Mouse (Mus musculus) heart, postnatal 4 days (tissue): ENCODE results near the gene Rerg. TPM values are rescaled to one million over a fixed set of nuclear protein-coding genes. Genes with fewer than 3 reads are reported as not detected.

Source experiments
- DNase-seq: peaks from one replicate; pipeline ENCODE4 v3.0.0; 2021
- total RNA-seq, 2 experiments: library from RNA; stranded (reverse); gene quantifications; 2 replicates each; pipeline ENCODE4 v1.2.3; 2021

The Rerg gene
- total RNA-seq, 2 experiments from 2014 or later: 7.0 to 9.1 TPM

DNA sequence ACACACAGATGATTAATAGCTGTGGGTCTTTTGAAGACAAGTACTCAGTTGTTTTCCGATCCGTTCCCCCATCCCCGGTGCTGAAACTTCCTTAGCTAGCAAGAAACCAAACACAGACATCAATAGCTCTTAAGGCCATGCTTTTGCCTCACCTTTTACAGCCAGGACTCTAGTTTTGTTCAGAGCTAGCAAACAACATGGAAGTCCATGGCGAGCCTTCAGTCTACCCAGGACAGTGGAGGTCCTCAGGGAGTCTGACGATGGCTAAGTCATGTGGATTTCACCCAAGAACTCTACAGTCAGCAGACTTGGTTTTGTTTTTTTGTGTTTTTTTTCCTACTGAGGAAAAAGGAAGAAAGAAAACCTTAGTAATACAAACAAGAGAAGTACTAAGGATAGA lies 43.4 kb downstream of the Rerg start:
- no peak for DNase-seq

DNA sequence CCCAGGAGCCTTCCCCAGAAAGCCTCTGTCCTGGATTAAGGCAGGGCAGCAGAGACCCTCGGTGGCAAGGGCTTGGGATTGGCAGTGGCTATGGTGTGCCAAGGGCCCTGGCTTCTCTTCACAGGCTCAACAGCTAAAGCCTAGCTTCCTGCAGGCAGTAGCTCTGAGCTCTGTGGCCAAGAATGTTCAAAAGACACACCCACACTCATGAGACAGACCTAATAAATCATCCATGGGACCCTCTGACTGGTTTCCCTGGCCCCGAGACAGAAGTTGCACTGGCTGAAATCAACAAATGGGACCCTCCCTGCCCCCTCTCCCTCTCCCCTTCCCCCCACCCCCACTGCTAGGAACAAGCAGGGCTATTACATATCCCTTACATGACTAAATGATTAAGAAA lies 44.1 kb downstream of the Rerg start:
- DNase-seq: no peak

DNA sequence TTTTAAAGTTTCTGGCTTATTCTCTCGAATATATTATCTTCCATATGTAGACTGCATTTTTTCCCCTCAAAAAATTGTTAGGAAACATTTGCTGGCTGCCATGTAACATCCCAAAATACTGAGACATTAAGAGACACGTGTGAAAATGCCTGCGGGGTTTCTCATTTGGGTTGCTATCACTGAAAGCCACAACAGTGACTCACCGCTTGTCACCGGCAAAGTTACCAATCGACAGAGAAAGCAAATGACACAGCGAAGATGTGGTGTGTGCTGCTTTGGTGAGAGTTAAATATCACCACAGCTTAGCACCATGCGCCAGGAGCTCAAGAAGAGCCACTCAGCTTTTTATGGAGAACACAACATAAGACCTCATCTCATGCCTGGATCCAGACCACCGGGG lies 44.9 kb downstream of the Rerg start:
- no peak for DNase-seq

DNA sequence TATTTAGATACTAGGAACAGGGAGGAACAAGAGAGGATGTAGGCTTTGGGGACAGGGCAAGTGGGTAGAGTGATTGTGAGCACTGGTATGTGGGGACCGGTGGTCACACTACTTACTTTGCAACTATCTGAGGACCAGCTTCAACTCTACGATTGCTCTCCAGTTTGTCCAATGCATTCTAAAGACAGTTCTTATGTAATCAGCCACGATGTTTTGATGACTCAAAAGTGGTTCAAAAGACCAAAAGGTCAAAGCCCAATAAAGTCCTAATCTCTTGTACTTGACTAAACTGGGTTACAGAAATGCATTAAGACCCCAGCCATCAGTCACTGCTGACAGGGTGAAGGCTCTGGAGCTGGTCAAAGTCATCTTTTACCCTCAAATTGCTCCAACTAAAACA lies 45.3 kb downstream of the Rerg start:
- no peak for DNase-seq

DNA sequence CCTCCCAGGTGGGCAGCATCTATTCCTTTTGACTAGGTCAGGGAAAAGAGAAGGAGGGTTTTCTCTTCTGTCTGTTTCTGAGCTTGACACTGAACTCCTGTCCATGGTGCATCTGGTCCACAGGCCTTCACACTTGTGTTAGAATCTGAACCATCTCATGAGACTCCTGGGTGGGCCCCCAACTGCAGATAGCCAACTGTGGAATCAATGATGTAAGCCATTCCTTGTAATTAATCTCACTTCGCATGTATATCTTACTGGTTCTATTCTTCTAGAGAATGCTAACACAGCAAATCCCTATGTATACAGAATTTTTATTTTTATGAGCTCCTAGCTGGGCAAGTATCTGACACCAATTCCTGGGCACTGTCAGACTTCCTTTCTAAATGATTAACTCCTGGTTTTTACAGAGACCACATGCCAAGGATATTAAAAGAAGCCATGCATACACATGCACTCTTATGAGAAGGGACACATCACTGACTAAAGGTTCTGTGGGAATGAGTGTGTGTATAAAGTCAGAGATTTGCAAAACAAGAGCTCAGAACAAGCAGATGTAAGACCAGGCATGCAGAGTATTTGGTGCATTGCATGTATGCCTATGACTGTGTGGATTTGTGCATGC lies 53.3 kb downstream of the Rerg start:
- DNase-seq: no peak

DNA sequence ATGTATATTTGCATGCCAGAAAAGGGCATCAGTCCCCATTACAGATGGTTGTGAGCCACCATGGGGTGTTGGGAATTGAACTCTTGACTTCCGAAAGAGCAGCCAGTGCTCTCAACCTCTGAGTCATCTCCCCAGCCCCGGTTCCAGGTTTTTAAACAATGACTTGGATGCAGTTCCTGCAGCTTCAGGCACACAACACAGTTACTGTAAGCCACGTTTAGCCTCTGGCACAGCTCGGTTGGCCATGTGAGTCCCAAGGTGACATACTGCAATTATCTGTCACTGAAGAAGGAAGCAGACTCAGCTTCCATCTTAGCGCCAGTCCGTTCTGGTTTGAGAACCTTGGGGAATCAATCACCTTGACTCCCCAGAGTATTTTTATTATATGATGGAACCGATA lies 55.4 kb downstream of the Rerg start:
- DNase-seq: no peak

DNA sequence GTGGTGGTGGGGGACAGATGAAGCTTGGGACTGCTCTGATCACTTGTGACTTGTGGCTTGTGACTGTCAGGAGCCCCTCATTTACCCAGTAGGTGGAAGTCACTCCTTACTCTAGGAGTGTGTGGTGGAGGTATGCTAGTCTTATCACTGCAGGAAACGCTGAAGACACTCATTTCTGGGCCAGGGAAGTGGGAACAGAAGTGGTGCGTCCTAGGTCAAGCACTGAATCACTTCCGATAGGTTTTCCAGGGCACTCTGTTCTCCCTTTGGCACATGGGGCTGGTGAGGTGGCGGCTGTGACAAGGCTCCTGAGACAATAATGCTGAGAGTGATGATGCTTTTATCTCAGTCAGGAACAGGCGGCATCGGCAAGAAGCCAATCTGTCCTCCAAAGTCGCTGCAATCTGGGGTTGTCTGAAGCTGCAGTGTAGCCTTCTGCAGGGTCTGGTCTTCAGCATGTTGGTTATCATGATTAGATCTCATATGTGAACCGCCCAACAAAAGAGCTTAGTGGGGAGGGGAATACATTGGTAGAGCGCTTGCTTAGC lies 59.0 kb downstream of the Rerg start:
- DNase-seq: peak; percentile 10

DNA sequence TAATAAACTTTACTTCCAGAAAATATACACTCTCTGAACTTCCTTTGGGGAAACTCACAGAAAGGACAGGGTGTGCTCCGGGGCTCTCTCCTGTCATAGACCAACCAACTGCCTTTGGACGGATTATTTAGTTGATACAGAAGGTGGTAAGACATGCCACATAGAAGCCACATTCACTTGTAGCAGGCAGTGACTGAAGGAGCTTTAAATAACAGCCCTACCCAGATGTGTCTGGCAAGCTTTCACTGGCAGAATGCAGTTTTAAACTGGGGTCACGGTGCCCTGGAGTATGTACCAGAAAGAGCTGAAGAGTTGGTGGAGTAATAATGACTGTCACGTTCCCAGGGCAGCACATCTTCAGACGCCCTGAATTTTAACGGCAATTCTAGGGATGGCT lies 59.5 kb downstream of the Rerg start:
- peak; percentile 18 for DNase-seq

DNA sequence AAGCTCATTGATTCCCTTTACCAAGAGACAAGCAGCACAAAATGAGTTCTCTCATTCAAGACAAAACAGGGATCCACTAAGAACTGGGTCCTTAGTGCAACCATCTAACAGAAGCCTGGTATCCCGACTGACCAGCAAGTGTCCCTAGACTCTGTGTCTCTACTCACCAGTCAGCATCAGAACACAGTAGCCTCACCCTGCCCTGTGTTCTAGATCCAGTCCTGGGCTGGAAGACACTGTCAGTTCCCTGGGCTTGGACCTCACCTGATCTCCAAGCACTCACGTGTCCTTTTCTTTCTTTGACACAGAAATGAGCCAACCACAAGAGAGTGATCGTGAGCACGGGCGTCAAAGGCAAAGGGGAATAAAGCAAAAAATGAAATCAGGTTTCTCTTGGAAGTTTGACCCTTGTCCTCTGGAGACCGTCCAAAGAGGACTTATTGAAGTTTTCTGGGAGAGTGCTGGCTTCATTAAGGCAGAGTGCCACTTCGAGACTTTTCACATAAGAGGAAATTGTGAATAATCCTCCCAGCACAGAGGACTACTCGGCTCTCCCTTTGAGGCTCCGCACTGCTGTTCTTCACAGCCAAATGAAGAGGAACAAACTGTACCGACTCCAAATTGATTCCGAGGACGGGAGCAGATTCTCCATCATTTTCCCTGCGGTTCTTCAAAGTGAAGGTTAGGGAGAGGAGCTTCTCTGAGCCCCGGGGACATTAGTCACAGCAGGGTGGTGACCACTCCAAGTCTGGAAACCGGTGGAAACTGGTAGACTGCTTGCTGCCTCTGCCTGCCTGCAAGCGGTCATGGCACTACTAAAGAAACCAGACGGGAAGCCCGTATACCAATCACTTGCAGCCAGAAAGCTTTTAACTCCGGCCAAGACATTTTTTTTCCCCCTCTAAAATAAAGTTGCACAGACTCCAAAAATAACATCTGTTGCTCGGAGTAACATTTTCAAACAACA lies 60.2 kb downstream of the Rerg start:
- peak; percentile 15 for DNase-seq

DNA sequence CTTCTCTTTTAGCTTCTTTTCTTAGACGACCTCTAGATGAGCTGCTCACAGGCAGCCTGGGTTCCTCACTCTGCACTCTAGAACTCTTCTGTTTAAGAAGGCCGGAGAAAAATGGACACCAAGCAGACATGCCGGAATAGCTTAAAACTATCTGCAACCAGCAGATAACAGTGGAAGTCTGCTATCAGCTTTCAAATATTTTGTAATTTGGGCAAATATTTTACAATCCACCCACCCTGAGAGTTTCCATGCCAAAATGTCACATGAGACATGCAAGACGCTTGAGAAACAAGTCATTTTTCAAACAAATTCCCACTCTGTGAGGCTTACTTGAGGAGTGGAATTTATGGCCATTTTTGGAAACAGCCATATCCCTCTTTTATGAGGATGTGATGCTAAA lies 65.0 kb downstream of the Rerg start:
- no peak for DNase-seq

DNA sequence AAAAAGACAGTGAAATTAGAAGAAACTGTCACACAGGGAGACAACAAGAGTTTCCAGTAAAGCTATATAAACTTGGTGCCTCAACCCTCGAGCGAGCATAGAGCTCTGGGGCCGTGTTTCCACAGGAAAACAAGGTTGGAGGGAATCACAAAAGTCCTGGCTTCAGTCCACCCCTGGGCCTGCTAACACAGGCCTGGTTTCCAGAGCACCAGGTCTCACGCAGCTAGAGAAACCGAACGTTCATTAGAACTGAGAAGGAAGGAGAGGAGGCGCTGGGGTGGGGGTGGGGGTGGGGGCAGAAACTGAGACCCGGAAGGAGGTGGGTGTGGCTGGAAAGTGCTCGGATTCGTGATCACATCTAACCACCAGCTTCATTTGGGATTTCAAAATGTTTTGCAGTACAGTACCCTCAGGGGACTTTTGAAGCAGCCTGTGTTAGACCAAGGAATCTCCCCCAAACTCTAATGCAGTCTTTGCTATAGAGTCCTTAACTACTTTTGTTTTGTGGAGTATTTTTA lies 67.6 kb downstream of the Rerg start:
- DNase-seq: no peak

DNA sequence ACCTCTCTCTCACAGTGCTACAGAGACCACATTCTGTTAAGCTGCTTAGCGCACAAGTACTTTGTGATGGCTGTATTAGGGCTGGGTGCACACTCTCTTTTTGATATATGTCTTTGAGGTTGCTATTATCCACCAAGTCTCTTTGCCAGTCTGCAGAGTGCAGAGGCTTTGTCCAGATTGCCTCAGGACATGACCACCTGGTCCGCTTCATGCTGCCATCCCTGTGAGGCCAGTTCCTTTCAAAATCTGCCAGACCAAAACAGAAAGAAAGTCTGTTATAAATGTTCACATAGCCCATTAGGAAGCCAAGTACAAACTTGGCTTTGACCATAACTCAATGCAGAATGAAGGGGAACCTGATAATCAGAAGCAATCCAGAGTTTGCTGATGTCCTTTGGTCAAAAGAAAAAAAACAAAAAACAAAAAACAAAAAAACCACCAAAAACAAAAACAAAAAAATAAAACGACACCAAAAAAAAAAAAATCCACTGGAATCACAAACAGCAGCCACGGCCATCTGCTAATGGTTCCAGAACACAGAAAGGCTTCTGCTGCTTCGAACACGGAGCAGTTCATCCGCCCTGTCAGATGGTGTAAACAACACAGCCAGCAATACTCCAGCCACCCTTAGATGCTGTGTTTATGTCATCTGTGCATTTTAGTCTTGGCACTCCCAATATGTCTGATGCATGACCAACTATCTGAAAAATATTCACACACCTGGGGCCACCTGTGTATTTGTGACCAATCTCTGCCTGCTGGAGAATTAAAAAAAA lies 68.2 kb downstream of the Rerg start:
- DNase-seq: no peak

DNA sequence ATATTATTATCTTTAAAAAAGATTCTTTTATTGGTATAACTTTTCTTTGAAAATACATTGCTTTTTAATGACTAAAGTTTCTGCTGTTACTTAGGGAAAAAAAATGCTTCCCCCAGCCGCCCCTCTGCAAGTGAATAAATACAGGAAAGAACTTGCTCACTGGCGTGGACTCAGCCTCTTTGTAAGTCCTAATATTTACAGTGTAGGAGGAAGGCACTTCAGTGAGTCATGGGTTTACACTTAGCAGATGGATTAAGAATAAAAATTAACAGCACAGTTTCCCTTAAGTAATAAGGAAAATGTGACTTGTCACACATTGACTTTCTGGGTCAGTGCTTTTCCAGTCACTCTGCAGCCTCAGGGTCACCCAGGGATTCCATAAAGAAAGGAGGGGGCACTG lies 70.0 kb downstream of the Rerg start:
- no peak for DNase-seq

DNA sequence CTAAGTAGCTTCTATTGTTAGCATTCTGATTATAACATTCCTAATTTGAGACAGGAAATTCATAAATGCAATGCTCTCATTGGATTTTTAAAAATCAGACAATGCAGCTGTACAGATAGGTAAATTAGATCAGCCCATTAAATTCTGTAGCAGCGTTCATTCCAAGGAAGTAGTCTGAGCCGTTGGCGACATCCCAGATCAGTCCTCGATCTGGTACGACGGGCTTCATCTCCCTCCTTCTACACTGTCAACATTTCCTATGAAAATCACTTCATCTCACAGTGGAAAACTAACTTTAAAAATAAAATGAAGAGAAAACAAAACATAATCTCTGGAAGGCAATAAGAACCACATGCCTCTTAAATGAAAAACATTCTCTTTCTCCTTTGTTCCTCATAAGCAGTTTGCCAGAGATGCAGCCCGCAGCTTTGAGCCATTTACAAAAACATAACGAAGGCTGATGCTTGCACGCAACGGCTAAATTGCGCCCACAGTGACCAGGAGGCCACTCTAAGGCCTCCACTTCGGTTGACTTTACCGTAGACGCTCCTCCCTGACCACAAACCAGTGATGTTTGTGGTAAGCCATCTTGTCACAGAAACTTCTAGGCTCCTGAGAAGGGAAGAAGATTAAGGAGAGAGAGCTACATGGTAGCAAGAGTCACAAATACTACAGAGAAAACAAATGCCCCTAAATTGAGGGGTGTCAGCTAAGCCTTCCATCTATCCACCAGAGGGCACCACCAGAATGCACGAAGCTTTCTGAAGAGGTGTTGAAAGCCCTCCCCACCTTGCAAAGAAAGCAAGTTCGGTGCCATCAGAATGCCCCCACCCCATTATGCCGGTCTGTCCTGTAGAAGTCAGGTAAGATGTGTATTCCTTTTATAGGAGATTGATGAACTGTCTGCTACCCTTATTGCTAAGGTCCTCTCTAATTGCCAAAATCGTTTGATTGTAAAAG lies 71.8 kb downstream of the Rerg start:
- peak; percentile 62 for DNase-seq

DNA sequence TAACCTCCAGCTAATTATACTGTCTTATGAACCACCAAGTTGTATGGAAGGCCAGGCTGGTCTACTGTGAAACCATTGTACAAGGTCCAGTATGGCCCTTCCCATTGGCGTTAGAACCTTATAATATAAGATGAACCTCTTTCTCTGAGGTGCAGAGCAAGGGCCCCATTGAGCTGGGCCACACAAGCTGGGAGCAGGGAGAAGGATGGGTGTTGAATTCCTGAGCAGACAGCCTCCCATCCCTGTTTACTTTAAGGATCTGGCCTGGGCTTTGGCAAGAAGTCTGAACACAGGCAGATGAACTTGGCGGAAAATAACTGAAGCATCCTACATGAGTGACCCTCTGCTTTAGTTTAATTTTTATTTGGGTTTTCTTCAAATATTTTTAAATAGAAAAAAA lies 75.8 kb downstream of the Rerg start:
- DNase-seq: no peak

DNA sequence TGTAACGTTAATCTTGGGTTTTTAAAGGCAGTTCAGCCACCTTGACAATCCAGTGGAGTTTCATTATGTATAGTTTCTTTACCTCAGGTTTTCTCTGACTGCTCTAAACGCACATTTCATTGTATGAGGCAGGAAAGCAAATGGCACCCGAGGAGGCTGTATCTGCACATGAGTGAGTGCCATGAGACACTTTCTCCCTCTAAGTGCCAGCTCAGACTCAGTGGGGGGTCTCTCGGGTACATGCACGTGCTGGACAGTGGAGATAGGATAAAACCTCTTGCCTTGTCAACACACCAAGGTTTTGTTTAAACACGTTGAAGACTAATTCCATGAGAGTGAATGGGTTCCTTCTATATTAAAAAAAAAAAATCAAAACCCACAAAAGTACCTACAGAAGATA lies 81.8 kb downstream of the Rerg start:
- DNase-seq: no peak

DNA sequence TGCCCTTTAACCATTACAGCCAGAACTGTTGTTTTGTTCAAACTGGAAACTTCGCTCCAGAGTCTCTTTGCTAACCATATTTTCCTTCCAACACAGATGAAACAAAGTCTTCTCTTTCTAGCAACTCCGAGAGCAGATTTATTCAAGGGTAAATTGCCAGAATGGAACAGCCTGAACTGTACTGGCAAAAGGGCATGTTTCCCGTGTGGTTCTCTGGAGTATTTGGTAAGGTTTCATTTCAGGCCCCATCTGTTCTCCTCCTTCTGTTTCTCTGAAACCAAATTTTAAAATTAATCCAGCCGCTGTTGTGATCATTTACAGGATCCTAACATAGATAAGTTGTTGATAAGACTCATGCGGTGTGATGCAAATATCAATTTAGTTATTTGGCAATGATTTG lies 82.3 kb downstream of the Rerg start:
- DNase-seq: no peak

DNA sequence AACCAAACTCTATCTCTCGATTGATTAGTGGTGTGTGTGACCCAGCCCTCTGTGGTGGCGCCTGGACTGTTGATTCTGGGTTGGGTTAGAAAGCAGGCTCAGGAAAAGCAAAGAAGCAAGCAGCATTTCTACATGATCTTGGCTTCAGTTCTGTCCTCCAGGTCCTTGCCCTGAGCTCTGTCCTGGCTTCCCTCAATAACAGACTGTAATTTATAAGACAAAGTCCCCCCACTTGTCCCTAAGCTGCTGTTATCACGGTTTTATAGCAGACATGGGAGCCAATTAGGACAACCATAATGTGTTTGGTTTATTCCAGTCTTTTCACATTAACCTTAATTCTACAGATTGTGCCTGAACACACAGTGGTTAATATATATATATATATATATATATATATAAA lies 82.8 kb downstream of the Rerg start:
- DNase-seq: no peak

DNA sequence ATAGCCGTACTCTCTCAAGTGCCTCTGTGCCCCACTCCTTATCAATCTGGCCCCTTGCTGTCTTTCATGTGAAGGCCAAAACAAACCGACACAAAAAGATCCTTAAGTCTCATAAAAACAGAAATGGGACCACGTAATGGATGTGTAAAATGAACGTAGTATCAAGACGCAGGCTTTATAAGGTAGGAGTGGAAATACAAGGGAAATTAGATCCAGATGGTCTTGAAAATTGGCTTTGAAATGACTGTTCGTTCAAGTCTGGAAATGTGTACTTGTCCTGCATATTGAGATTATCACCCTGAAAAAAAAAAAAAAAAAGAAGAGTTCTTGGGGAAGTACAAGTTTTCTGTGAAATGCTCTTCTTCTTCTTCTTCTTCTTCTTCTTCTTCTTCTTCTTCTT lies 90.6 kb downstream of the Rerg start:
- no peak for DNase-seq

DNA sequence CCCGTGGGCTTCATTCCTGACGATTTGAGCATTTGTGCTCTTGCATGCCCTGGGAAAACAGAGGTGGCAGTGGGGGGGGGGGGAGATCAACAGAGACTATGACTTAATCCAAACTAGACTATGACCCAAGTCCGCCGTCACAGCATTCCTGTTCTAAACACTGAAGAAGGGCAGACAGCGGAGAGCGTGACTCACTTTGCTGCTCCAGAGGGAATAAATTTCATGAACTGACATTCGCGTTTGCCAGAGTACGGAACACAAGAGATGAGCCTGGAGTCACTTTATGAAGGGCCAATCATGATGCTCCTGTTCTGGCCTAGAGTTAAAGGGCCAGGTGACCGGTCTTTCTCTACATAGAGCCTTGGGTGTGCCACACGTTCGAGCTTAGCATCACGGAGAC lies 93.6 kb downstream of the Rerg start:
- peak; percentile 14 for DNase-seq

DNA sequence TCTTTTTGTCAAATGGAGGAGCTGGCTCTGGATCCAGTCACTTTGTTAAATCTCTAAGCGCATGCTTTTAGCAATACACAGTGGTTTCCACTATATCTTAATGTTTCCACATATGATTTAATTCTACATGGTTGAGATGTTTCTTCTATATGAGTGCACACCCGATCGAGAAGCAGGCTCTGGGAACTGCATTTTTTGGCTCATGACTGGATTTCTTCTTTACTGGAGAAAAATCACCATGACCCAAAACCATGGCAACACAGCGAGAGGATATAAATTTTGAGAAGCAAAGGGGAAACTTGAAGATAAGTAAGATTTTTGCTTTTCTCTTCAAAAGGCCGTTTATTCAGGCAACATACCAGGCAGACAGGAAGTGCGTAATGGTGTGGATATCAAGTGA lies 94.1 kb downstream of the Rerg start:
- no peak for DNase-seq

DNA sequence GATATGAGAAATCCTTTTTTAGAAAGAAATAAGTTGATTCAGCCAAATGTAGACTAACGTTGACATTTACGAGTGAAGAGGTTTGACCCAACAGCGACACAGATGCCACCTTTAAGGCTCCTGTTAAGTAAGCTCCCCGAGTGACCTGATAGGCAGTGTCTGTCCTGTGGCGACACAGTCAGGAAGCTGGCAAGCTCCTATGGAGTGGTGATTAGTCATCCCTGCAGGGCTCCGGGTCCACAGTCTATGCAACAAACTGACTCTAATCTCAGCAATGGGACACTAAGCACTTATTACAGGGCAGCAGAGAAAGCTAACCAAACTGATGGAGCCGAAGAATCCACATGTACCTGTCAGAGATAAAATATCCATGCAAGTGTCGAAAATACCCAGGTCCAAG lies 98.0 kb downstream of the Rerg start:
- no peak for DNase-seq
